Mouse (Mus musculus) kidney, embryonic 16.5 days (tissue): ENCODE results near the gene Farsa. TPM values are rescaled to one million over a fixed set of nuclear protein-coding genes. Genes with fewer than 3 reads are reported as not detected.
A peak's percentile ranks its signal among the peaks of the same experiment; 100 is the strongest.
"Not testable (repeated sequence)": the region's sequence is repeated elsewhere in the genome, so short reads cannot be mapped to it uniquely, and the experiment has no call there.

Experiments
- ATAC-seq: fragments of 200-750 bp; cut with Nextera tagmentation; 2 replicates; pipeline ENCODE4 v1.8.0; 2017; ENCODE audit warnings: moderate TSS enrichment; ENCODE audit not compliant: low FRiP score, low TSS enrichment
- H3K27ac ChIP-seq: fragments of 300-500 bp; sonication (generic); 2 replicates; pipeline ENCODE4 v1.5.1; 2014; ENCODE audit warnings: low read length
- H3K27me3 ChIP-seq: fragments of 300-500 bp; sonication (generic); 2 replicates; pipeline ENCODE4 v1.6.1; 2014; ENCODE audit warnings: low read length, control low read depth, mixed read lengths; ENCODE audit not compliant: insufficient read depth
- H3K36me3 ChIP-seq: fragments of 300-500 bp; sonication (generic); 2 replicates; pipeline ENCODE4 v1.6.1; 2014; ENCODE audit warnings: low read length, control low read depth, mixed read lengths; ENCODE audit not compliant: insufficient read depth
- H3K4me1 ChIP-seq: fragments of 300-500 bp; sonication (generic); 2 replicates; pipeline ENCODE4 v1.6.1; 2014; ENCODE audit warnings: low read length, control low read depth, mixed read lengths; ENCODE audit not compliant: insufficient read depth
- H3K4me2 ChIP-seq: fragments of 300-500 bp; sonication (generic); replicated peaks from 2 replicates; pipeline ENCODE4 v1.6.1; 2014; ENCODE audit warnings: low read depth, low read length
- H3K4me3 ChIP-seq: fragments of 300-500 bp; sonication (generic); 2 replicates; pipeline ENCODE4 v1.5.1; 2014; ENCODE audit warnings: mild to moderate bottlenecking, low read length
- H3K9ac ChIP-seq: fragments of 300-500 bp; sonication (generic); replicated peaks from 2 replicates; pipeline ENCODE4 v1.6.1; 2014; ENCODE audit warnings: low read length
- H3K9me3 ChIP-seq: fragments of 300-500 bp; sonication (generic); 2 replicates; pipeline ENCODE4 v1.6.1; 2016; ENCODE audit warnings: low read length, control low read depth
- WGBS: fragments of 180-500 bp; shearing (Covaris S2); extraction: QIAGEN DNeasy Blood & Tissue Kit; methylation state at CpG from one replicate; pipeline ENCODE4 v1.1.7; 2014; 5-methylcytosine and 5-hydroxymethylcytosine counted together
- polyA plus RNA-seq: library from polyadenylated mRNA; unstranded; fragments of >200 nt; fragmentation: Nextera tagmentation; extraction: Ambion mirVana; gene quantifications from 2 replicates; pipeline ENCODE4 v1.2.1, GENCODE M21; 2015

The Farsa gene
- polyA plus RNA-seq, 1 experiment from 2014 or later = 120 TPM

- peak within 1 kb of the TSS; percentile 86 for H3K9ac ChIP-seq
- H3K27ac ChIP-seq = peak within 1 kb of the TSS; percentile 69
- WGBS = 0% methylated on average over 11 of the region's 11 CpGs
- peak within 1 kb of the TSS; percentile 90 for H3K4me2 ChIP-seq
- no peaks in the 10 kb centered on the region for H3K27me3 ChIP-seq
- H3K4me1 ChIP-seq = peaks cover 13% of the 10 kb centered on the region
- peak; percentile 99 for ATAC-seq
- H3K36me3 ChIP-seq = peaks cover 17% of the 10 kb centered on the region; the same call in 1 of the 2 replicates
- H3K4me3 ChIP-seq = peak within 1 kb of the TSS; percentile 94
- no peaks in the 10 kb centered on the region for H3K9me3 ChIP-seq
Measured at GRCm38 (mm10) chr8:84893709-84894134, 36.9 kb downstream of the Farsa start, which contains the start of gene Gcdh. Gene Gcdh, minus strand, starts transcription at chr8:84893921.

- Histone ChIP-seq H3K27ac (no peak overlapping the region), H3K4me1 (peaks cover 13% of the 10 kb centered on the region), H3K27me3 (no peaks in the 10 kb centered on the region), H3K4me2 (no peak overlapping the region), H3K9me3 (no peaks in the 10 kb centered on the region), H3K4me3 (no peak overlapping the region), H3K9ac (no peak overlapping the region), H3K36me3 (0 out of 2 replicates have a peak, but pooled peaks cover 3% of the 10 kb centered on the region)
- no peak for ATAC-seq
- WGBS = 88% methylated on average over 5 of the region's 5 CpGs
Measured at GRCm38 (mm10) chr8:84895963-84896362, 39.2 kb downstream of the Farsa start.

- H3K4me1 ChIP-seq = peaks cover 8% of the 10 kb centered on the region
- H3K27ac ChIP-seq = no peak overlapping the region
- no peak overlapping the region for H3K4me3 ChIP-seq
- no peaks in the 10 kb centered on the region for H3K9me3 ChIP-seq
- no peaks in the 10 kb centered on the region for H3K36me3 ChIP-seq
- H3K27me3 ChIP-seq = no peaks in the 10 kb centered on the region
- ATAC-seq = no peak
- WGBS = 86% methylated on average over 4 of the region's 4 CpGs
- no peak overlapping the region for H3K9ac ChIP-seq
- H3K4me2 ChIP-seq = no peak overlapping the region
Measured at GRCm38 (mm10) chr8:84901071-84901470, 44.3 kb downstream of the Farsa start.

DNA sequence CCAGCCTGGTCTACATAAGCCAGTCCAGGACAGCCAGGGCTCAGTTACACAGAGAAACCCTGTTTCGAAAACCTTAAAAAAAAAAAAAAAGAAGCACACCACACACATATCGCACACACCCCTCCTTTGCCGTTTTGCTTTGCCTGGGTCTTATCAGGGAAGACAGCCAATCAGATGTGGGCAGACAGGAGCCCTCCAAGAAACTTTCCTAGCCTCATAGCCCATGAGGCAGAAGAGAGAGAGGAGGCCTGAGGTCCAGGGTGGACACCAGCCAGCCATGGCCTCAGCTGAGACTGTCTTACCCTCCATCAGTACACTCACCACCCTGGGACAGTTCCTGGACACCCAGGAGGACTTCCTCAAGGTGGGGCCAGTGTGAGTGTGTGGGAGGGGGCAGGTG is 45.0 kb downstream of the Farsa start, which contains the start of gene Klf1:
TSS of gene Klf1 (plus strand) at position 177 of the 400 bp plus-strand sequence.
- Histone ChIP-seq H3K4me1 (peaks cover 8% of the 10 kb centered on the region), H3K27ac (no peak within 1 kb of the TSS), H3K9ac (peak within 1 kb of the TSS; percentile 71), H3K4me2 (peak within 1 kb of the TSS; percentile 81), H3K36me3 (no peaks in the 10 kb centered on the region), H3K4me3 (peak within 1 kb of the TSS; percentile 69), H3K27me3 (no peaks in the 10 kb centered on the region), H3K9me3 (no peaks in the 10 kb centered on the region)
- no peak for ATAC-seq
- 82% methylated on average over 3 of the region's 3 CpGs for WGBS

GRCm38 (mm10) chr8:84902367-84902919 is 45.7 kb downstream of the Farsa start:
- ATAC-seq = peak; percentile 13; the same call in 1 of the 2 replicates
- H3K9ac ChIP-seq = peak overlapping the region; percentile 71
- H3K4me1 ChIP-seq = peaks cover 8% of the 10 kb centered on the region
- H3K4me3 ChIP-seq = peak overlapping the region; percentile 69
- H3K36me3 ChIP-seq = no peaks in the 10 kb centered on the region
- H3K27me3 ChIP-seq = no peaks in the 10 kb centered on the region
- H3K9me3 ChIP-seq = no peaks in the 10 kb centered on the region
- H3K4me2 ChIP-seq = peak overlapping the region; percentile 81
- no peak overlapping the region for H3K27ac ChIP-seq
- WGBS = 5% methylated on average over 24 of the region's 24 CpGs

- Histone ChIP-seq H3K27me3 (no peaks in the 10 kb centered on the region), H3K36me3 (no peaks in the 10 kb centered on the region), H3K9ac (peak overlapping the region; percentile 71), H3K27ac (peak overlapping the region; percentile 74), H3K4me2 (peak overlapping the region; percentile 81), H3K9me3 (no peaks in the 10 kb centered on the region), H3K4me3 (peak overlapping the region; percentile 69), H3K4me1 (peaks cover 8% of the 10 kb centered on the region)
- under 1% methylated on average over 63 of the region's 68 CpGs for WGBS
- ATAC-seq = peak; percentile 90
Measured at GRCm38 (mm10) chr8:84902920-84903661, 46.3 kb downstream of the Farsa start.

DNA sequence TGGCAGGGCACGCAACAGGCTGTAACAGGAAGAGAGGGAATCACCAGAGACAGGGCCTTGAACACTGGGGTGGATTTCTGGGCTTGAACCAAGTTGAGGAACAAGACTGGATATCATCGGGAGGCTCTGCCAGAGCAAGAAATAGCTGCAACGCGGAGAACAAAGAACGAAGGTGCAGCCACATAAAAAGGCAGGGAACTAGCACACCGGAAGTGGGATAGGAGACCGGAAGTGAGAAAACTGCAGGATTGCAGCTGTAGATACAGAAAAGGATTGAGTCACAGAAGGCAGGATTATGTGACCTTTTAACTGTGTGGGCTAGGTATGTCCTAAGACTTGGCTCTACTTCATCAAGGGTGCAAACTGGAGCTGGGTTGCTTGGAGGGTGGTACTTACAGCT is 47.6 kb downstream of the Farsa start:
- no peak for ATAC-seq
- Histone ChIP-seq H3K27me3 (no peaks in the 10 kb centered on the region), H3K27ac (no peak overlapping the region), H3K9ac (no peak overlapping the region), H3K9me3 (no peaks in the 10 kb centered on the region), H3K4me1 (peaks cover 11% of the 10 kb centered on the region), H3K36me3 (no peaks in the 10 kb centered on the region), H3K4me2 (no peak overlapping the region), H3K4me3 (no peak overlapping the region)
- WGBS = 87% methylated on average over 7 of the region's 7 CpGs

DNA sequence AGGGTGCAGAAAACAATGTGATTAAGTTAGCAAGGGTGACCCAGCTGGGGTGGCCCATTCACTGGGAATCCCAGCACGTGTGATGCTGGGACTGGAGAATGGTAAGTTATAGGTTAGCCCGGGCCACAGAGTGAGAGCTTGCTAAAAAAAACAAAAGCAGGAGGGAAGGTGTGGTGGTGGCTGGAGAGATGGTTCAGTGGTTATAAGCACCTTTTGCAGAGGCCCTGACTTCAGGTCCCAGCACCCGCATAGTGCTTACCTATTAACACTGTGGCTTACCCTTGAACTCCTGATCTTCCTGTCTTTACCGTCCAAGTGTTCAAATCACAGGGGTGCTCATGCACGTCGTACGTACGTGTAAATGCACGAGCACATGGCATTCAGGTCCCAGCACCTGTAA is 50.2 kb downstream of the Farsa start:
- no peak overlapping the region for H3K9ac ChIP-seq
- H3K4me1 ChIP-seq = peaks cover 11% of the 10 kb centered on the region
- H3K27ac ChIP-seq = no peak overlapping the region
- no peak overlapping the region for H3K4me3 ChIP-seq
- H3K4me2 ChIP-seq = no peak overlapping the region
- no peaks in the 10 kb centered on the region for H3K9me3 ChIP-seq
- peaks cover 14% of the 10 kb centered on the region for H3K27me3 ChIP-seq
- 87% methylated on average over 9 of the region's 9 CpGs for WGBS
- H3K36me3 ChIP-seq = no peaks in the 10 kb centered on the region
- no peak for ATAC-seq

GRCm38 (mm10) chr8:84907493-84907892 is 50.7 kb downstream of the Farsa start:
- Histone ChIP-seq H3K4me1 (peaks cover 10% of the 10 kb centered on the region), H3K27me3 (peaks cover 19% of the 10 kb centered on the region), H3K4me2 (no peak overlapping the region; the same call in 1 of the 2 replicates), H3K36me3 (no peaks in the 10 kb centered on the region), H3K9ac (no peak overlapping the region), H3K9me3 (no peaks in the 10 kb centered on the region), H3K4me3 (no peak overlapping the region), H3K27ac (no peak overlapping the region)
- no peak for ATAC-seq
- WGBS = 56% methylated on average over 8 of the region's 8 CpGs

GRCm38 (mm10) chr8:84907979-84908378 is 51.2 kb downstream of the Farsa start:
- Histone ChIP-seq H3K9ac (peak overlapping the region; percentile 32), H3K4me3 (peak overlapping the region; percentile 57), H3K27me3 (peaks cover 24% of the 10 kb centered on the region), H3K4me2 (peak overlapping the region; percentile 93), H3K4me1 (peaks cover 14% of the 10 kb centered on the region)
- not testable (repeated sequence) for ATAC-seq, H3K36me3 ChIP-seq, H3K27ac ChIP-seq, H3K9me3 ChIP-seq
- WGBS = 26% methylated on average over 7 of the region's 7 CpGs
